Mouse (Mus musculus): ENCODE data around the gene Ptprc.

The Ptprc gene

GRCm38 (mm10) chr1:138175494-138175893 lies at the start of gene Ptprc:
TSS of gene Ptprc (minus strand) at chr1:138175708.
- DNase-seq: no peak

- DNase-seq: no peak
Measured at GRCm38 (mm10) chr1:138214736-138215458, 39.4 kb upstream of the Ptprc start.

DNA sequence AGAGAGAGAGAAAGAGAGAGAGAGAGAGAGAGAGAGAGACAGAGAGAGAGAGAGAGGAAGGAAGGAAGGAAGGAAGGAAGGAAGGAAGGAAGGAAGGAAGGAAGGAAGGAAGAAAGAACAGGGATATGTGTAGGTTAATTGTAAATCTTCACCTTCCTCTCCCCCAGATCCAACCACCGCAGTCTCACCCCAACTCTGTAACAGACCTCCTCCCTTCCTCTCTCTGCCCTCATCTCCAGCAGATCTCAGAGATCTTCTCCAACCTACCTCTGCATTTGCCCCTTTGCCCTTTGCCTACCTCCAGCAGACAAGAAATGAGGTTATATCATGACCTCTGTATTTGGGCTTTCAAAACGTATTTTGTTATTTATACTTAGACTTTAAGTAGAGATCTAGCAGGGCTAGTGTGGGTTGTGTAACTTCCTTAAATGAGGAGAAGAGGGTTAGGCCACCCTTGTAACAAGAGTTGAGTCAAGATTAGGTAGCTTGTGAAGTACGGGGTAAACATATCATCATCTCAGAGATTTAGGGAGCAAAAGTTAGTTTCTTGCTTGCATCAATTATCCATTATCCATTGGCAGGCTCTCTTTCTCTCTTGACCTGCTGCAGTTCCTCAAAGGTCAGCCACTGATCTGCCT lies 35.0 kb upstream of the Ptprc start:
- no peak for DNase-seq

DNA sequence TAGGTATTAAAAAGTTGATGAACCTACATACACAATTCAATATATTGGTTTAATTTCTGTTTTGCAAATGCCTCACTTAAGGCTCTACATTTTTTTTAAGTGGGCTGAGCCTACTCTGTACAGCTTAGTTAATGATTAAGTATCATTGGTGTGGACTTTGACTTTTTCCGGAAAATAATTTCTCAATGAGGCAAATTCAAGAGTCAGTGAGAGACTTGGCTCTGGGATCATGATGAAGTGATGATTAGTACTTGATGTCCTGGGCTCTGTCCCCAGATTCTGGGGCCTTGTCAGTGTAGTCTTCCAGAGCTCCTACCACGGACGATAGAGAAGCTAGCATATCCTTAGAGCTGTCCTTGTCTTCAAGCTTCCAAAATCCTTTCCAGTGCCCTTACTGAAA lies 34.2 kb upstream of the Ptprc start:
- DNase-seq: no peak

DNA sequence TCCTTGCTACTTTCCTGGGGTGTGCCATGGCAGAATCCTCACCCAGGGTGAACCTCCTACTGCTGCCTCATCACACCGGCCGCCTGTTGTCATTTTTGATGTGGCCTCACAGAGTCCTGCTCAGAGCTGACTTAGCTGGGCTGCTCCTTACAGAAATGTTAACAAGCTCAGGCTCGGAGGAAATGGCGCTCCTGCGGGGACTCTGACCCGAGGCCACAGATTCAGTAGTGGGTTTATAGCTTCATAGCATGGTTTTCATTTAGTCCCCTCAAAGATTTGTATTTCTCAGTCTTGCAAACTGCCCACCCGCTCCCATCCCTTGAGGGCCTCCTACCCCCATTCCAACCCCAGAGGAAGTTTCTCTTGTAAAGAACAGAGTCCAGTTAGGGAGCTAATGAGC lies 30.5 kb upstream of the Ptprc start:
- no peak for DNase-seq

DNA sequence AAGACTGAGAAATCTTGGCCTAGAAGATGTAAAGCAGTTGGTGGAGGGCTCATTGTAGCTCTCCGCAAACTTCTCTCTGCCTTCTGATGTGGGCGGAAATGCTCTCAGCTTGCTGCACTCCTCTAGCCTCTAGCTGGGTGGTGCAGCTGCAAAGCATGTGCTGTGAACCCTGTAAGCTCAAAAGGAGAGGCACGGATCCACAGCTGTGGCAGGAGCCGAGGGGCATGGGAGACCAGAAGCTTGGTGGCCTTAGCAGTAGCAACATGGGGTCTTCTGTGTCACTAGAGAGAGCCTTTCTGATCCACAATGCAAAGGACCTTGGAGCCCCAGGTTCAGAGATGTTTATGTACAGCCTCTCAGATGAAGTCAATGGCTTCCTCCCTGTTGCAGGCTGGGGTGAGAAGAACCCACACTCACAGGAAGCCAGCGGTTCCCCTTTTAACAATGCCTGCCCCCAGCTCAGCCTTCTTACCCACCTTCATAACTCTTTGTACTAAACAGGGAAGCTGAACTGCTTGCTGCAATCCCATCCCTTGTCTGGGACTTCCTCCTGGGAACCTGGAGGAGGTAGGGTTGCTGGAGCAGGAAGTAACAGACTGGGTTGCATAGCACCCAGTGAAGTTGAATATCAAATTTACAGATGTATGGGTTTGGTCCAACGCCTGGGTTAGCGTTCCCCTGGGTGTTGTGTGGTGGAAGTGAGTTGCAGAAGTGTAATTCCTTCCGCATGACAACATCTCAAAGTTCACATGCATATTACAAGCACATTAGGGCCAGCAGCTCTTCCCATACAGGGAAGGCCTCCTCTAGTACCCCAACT lies 16.4 kb upstream of the Ptprc start:
- no peak for DNase-seq

DNA sequence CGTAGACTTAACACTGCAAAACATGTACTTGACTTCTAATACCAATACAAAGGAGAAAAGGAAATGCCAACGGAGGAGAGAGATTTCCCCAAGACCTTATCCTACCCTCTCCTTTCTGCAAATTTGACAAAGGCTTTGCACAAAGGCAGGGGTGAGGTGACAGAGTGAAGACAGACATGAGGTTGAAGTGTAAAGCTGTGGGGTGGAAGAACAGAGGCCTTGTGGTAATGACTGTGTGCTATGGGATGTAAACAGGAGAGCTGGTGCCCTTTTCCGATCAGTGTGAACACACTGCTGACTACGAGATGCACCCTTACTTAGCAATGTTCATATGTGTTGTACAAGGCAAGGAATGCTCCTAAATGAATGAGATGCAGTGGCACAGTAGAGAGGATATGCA lies 12.6 kb upstream of the Ptprc start:
- DNase-seq: no peak

DNA sequence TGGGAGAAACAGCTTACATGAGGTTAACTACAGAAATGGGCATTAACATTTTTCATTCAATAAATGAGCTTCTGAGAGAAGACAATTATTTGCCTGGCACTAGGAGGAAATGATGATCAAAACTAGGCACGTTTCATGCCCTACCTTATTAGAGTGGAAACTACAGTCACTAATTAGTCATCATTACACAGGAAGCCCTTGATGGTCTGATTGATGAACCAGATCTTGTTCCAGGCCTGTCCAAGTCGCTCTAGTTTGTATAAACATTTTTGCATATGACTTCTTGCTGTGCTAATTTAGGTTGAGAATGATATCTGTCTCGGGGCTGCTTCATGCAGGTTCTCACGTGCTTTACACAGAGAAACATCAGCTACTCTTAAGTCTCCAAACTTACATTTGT lies 10.4 kb upstream of the Ptprc start:
- no peak for DNase-seq

DNA sequence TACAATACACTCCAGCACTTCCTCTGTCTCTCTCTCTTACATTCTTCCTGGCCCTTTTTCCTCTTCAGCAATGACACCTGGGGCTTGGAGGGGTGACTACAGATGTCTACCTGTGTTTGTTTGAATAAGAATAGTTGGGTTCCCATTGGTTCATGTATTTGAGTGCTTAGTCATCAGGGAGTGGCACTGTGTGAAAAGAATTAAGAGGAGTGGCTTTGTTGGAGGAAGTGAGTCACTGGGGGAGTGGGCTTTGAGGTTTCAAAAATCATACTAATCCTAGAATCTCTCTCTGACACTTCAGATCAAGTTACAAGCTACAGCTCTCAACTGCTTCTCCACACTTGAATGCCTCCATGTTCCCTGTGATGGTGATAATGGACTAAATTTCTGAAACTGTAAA lies 4.6 kb upstream of the Ptprc start:
- DNase-seq: no peak

GRCm38 (mm10) chr1:138174705-138175492 lies 609 bp downstream of the Ptprc start:
- DNase-seq: no peak

DNA sequence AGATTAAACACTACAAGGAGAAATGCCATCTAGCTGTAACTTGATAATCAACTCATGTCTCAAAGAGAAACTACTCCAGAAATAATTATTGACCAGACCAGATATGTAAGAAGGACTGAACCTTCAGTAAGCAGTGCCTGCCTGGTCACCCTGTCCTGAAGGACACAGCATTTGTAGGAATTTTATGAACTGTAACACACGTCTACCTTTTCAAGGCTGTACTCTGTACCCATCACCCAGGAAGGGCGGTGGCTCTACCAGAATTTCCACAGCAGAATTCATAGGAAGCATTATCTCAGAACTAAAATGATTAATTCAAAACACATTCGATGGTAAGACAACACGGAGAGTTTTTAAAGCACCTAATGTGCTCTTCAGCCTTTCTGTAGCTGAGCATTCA lies 1.4 kb downstream of the Ptprc start:
- no peak for DNase-seq

DNA sequence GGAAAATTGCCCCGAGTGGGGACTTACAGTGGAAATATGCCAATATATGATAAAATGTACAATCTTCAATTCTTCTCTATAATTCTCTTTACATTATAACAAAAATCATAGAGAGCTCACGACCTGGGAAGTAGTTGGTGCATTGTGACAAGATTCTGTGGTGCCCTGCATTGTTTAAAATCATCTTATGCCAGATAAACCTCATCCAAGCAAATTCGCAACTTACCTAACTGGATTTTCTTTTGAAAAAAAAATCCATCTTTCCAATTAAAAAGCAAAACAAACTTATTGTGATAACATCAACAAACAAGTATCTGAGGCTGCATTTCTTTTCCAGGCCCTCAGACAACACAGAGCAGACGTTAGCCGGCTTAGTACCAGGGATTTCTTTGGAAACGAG lies 1.8 kb downstream of the Ptprc start:
- no peak for DNase-seq

GRCm38 (mm10) chr1:138172547-138172946 lies 3.0 kb downstream of the Ptprc start:
- DNase-seq: no peak

DNA sequence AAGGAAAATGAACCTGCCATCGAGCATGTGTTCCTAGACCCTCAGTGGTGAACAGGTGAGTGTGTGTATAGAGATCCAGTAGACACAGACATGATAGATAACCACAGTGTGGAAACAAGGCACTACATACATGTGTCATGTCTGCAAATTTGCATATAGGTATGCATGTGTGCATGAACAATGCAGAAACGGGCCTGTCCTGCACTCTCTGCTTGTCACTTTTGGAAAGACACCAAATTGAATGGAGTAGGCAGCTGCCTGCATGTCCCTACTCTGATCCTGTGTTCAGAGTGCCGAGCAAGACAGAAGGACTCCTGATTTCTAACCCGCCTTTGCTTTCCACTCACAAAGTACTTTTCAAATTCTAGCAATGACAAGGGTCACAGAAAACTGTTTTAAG lies 3.4 kb downstream of the Ptprc start:
- DNase-seq: no peak

DNA sequence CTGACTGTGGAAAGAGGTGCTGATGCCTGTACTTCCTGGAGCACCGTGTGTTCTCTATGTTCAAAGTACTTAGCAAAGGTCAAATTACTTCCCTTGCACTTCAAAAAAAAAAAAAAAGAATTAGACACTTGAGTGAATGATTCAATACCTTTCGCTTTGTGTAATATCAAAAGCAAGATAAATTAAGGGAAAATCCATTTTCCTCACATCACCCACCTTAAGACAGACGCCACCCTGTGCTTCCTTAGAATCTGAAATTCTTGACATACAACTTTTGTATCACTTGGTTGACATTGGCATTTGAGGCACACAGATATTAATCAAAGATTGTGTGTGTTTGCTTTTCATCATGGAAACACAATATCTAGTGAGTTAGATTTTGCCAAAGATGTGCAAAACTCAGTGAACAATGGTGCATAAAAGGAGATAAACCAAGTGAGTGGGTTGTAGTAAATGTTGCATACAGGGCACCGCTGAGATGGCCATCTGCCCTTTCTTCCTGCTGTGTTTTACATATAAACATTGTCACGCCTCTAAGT lies 9.2 kb downstream of the Ptprc start:
- DNase-seq: no peak

DNA sequence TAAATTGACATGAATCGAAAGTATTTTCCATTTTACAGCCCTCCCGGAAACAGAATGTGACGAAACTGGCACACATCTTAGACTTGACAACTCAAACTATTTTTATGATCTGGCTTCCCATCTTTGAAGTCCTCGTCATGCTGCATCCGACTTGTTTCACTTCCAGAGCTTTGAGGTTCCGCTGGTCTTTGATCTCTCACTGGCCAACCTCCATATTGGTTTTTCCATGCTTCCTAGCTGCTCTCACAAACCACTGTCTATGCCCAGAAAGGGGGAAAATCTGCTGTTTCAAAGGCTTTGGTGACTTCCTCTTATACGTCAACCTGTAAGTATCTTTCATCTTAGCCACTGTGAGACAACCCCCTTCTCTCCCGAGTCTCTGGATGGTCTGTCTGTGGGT lies 12.9 kb downstream of the Ptprc start:
- DNase-seq: no peak

- no peak for DNase-seq
Measured at GRCm38 (mm10) chr1:138158921-138159320, 16.6 kb downstream of the Ptprc start.

DNA sequence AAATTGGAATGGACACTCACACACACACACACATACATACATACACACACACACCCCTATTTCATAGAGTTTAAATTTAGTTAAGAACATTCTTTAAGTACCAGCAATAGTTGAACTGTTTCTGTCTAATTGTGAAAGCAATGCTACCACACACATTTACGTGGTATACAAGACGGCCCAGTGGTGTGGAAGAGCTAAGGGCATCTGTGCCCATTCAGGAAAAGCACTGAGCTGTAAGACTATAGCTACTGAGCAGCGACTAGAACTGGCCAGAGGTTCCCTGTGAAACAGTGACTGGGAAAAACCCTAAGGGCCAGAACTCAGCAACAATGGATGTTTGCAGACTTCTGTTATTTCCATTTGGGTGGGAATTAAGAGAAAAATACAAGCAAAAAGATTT lies 17.3 kb downstream of the Ptprc start:
- DNase-seq: no peak

- DNase-seq: no peak
Measured at GRCm38 (mm10) chr1:138157709-138158108, 17.8 kb downstream of the Ptprc start.

DNA sequence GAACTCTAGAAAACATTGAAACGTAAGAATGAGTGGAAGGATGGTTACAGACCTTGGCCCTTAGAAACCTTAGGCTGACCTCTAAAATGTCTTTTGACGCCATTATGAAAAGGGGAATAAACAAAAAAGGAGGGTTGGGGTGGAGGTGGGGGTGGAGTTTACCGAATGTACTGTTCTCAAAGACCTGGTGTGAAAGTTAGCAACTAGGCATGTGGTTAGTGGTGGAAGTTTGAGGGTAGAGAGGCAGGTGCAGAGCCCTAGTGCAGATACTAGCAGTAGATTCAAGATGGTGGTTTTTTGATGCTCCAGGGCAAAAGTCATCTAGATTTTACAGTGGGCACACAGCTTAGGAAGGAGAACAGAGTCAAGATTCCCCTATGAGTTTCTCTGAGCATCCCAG lies 18.5 kb downstream of the Ptprc start:
- no peak for DNase-seq

GRCm38 (mm10) chr1:138154185-138154785 lies 21.2 kb downstream of the Ptprc start:
- no peak for DNase-seq

DNA sequence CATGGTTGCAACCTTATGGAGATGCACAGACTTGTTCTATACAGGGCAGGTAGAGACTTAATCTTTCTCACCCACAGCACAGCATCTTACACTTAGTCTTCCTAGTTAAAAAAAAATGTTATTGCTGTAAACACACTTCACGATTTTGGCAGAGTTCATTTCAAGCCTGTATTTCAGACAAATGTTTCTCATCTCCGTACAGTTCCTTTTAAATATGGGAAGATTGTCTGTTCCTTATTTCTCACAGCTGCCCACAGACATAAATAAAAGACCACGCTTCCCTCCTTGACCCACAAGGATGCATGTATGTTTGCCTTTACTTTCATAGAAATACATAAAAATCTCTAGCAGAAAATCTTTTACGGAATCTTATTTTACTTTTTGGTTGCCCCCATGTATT lies 22.4 kb downstream of the Ptprc start:
- DNase-seq: no peak

- no peak for DNase-seq
Measured at GRCm38 (mm10) chr1:138148844-138149243, 26.7 kb downstream of the Ptprc start.

All from cerebellum, adult 8-10 months (tissue).